Mouse (Mus musculus): Measurements from ENCODE around the gene Srrm3. TPM values are rescaled to one million over a fixed set of nuclear protein-coding genes. Genes with fewer than 3 reads are reported as not detected.

Srrm3 gene
- 0.21 TPM in 1 of 2 replicates, not detected in the other for polyA plus RNA-seq (2014; fragmentation: Nextera tagmentation; extraction: Ambion mirVana)

DNA sequence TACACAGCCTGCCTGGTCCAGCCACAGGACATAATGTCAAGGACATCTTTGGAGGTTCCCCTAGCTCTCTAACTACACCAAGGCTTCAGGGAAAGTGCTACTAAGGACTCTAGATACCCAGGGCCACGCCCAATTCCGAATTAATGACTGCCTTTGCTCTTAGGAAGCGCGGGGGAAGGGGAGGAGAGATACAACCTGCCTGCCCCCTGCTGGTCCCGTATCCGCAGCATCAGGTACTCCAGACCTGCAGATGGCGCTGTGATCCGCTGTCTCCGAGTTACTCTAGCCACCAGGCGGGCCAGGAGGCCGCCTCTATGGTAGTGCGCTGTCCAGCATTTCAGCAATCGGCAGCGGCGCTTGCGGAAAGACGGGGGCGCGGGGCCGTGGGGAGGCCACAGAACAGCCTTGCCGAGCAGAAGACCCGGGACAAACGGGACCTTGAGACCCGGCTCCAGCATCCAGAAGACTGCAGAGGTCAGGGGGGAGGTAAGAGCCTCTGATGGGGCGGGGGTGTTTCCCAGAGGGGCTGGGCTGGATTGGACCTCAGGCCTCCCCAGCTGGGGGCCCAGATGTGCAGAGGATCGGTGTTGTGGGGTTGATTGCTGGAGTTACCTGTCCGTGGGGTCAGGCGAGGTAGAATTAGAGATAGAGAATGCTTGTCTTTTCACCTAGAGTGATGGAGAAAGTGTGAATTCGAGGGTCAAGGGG is at the start of gene Srrm3:
Gene Srrm3 (plus strand): TSS at position 336 of the 708 bp plus-strand sequence.
- H3K27ac ChIP-seq (ENCODE audit: low read depth, low read length): no peak within 1 kb of the TSS
- no peak within 1 kb of the TSS for H3K4me3 ChIP-seq (ENCODE audit: low read depth, low read length)
- WGBS (ENCODE audit: insufficient replicate concordance): 5% methylated on average over 29 of the region's 29 CpGs
- no peaks in the 10 kb centered on the region for H3K4me1 ChIP-seq (ENCODE audit: control insufficient read depth, insufficient read depth, low read length)
- no peak within 1 kb of the TSS for H3K9ac ChIP-seq (ENCODE audit: low read depth, low read length)
- ATAC-seq (replicated peaks; ENCODE audit: insufficient number of reproducible peaks, low FRiP score, low TSS enrichment): no peak
- no peaks in the 10 kb centered on the region for H3K36me3 ChIP-seq (ENCODE audit: control insufficient read depth, insufficient read depth, low read length)
- no peak within 1 kb of the TSS for H3K4me2 ChIP-seq
- H3K9me3 ChIP-seq (replicated peaks; ENCODE audit: control insufficient read depth, low read length): no peaks in the 10 kb centered on the region
- H3K27me3 ChIP-seq (ENCODE audit: control insufficient read depth, insufficient read depth, low read length): no peaks in the 10 kb centered on the region; the same call in 1 of the 2 replicates

DNA sequence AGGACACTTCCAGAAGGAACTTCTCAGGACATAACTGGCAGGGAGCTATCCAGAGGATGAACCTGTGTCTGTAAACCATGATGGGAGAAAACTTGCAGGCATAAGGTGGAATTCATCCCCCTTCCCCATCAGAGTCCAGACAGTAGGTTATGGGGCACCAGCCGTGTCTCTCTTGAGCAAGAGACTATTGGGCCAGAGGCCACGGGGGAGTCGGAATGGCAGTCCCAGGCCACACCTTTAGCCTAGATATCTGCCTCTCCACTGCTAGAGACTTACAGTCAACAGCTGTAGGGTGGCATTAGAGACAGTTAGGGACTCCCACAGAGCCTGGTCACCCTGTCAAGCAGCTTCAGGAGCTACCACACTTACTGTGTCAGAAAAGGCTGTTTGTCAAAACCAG is 44.8 kb upstream of the Srrm3 start:
- H3K4me1 ChIP-seq (ENCODE audit: control insufficient read depth, insufficient read depth, low read length): no peaks in the 10 kb centered on the region
- no peak overlapping the region for H3K9ac ChIP-seq (ENCODE audit: low read depth, low read length)
- no peak overlapping the region for H3K4me3 ChIP-seq (ENCODE audit: low read depth, low read length)
- H3K27me3 ChIP-seq (ENCODE audit: control insufficient read depth, insufficient read depth, low read length): peaks cover 4% of the 10 kb centered on the region; the same call in 1 of the 2 replicates
- H3K36me3 ChIP-seq (ENCODE audit: control insufficient read depth, insufficient read depth, low read length): no peaks in the 10 kb centered on the region
- no peak overlapping the region for H3K4me2 ChIP-seq
- WGBS (ENCODE audit: insufficient replicate concordance): 63% methylated on average over 3 of the region's 3 CpGs
- no peak for ATAC-seq (replicated peaks; ENCODE audit: insufficient number of reproducible peaks, low FRiP score, low TSS enrichment)
- H3K9me3 ChIP-seq (replicated peaks; ENCODE audit: control insufficient read depth, low read length): no peaks in the 10 kb centered on the region
- H3K27ac ChIP-seq (ENCODE audit: low read depth, low read length): no peak overlapping the region

GRCm38 (mm10) chr5:135763526-135763925 is 43.2 kb upstream of the Srrm3 start:
- no peak for ATAC-seq (replicated peaks; ENCODE audit: insufficient number of reproducible peaks, low FRiP score, low TSS enrichment)
- Histone ChIP-seq H3K9me3 (replicated peaks; ENCODE audit: control insufficient read depth, low read length) (no peaks in the 10 kb centered on the region), H3K9ac (ENCODE audit: low read depth, low read length) (no peak overlapping the region), H3K27me3 (ENCODE audit: control insufficient read depth, insufficient read depth, low read length) (peaks cover 4% of the 10 kb centered on the region; the same call in 1 of the 2 replicates), H3K36me3 (ENCODE audit: control insufficient read depth, insufficient read depth, low read length) (no peaks in the 10 kb centered on the region), H3K4me3 (ENCODE audit: low read depth, low read length) (no peak overlapping the region), H3K4me1 (ENCODE audit: control insufficient read depth, insufficient read depth, low read length) (no peaks in the 10 kb centered on the region), H3K4me2 (no peak overlapping the region), H3K27ac (ENCODE audit: low read depth, low read length) (no peak overlapping the region)
- WGBS (ENCODE audit: insufficient replicate concordance): 0% methylated on average over 7 of the region's 7 CpGs

GRCm38 (mm10) chr5:135764971-135765370 is 41.7 kb upstream of the Srrm3 start:
- 64% methylated on average over 3 of the region's 3 CpGs for WGBS (ENCODE audit: insufficient replicate concordance)
- H3K27ac ChIP-seq (ENCODE audit: low read depth, low read length): no peak overlapping the region
- peaks cover 4% of the 10 kb centered on the region; the same call in 1 of the 2 replicates for H3K27me3 ChIP-seq (ENCODE audit: control insufficient read depth, insufficient read depth, low read length)
- H3K4me1 ChIP-seq (ENCODE audit: control insufficient read depth, insufficient read depth, low read length): no peaks in the 10 kb centered on the region
- H3K4me3 ChIP-seq (ENCODE audit: low read depth, low read length): no peak overlapping the region
- H3K9ac ChIP-seq (ENCODE audit: low read depth, low read length): 0 out of 2 replicates have a peak overlapping the region, but pooled peaks have one; percentile 39
- H3K9me3 ChIP-seq (replicated peaks; ENCODE audit: control insufficient read depth, low read length): no peaks in the 10 kb centered on the region
- H3K4me2 ChIP-seq: no peak overlapping the region
- ATAC-seq (replicated peaks; ENCODE audit: insufficient number of reproducible peaks, low FRiP score, low TSS enrichment): no peak
- no peaks in the 10 kb centered on the region for H3K36me3 ChIP-seq (ENCODE audit: control insufficient read depth, insufficient read depth, low read length)

GRCm38 (mm10) chr5:135772519-135772918 is 34.2 kb upstream of the Srrm3 start:
- Histone ChIP-seq H3K9ac (ENCODE audit: low read depth, low read length) (no peak overlapping the region), H3K4me3 (ENCODE audit: low read depth, low read length) (no peak overlapping the region), H3K27ac (ENCODE audit: low read depth, low read length) (no peak overlapping the region), H3K36me3 (ENCODE audit: control insufficient read depth, insufficient read depth, low read length) (no peaks in the 10 kb centered on the region), H3K9me3 (replicated peaks; ENCODE audit: control insufficient read depth, low read length) (no peaks in the 10 kb centered on the region), H3K4me2 (no peak overlapping the region), H3K27me3 (ENCODE audit: control insufficient read depth, insufficient read depth, low read length) (no peaks in the 10 kb centered on the region), H3K4me1 (ENCODE audit: control insufficient read depth, insufficient read depth, low read length) (peaks cover 3% of the 10 kb centered on the region; the same call in 1 of the 2 replicates)
- WGBS (ENCODE audit: insufficient replicate concordance): 49% methylated on average over 3 of the region's 3 CpGs
- no peak for ATAC-seq (replicated peaks; ENCODE audit: insufficient number of reproducible peaks, low FRiP score, low TSS enrichment)

- ATAC-seq (replicated peaks; ENCODE audit: insufficient number of reproducible peaks, low FRiP score, low TSS enrichment): no peak
- H3K27ac ChIP-seq (ENCODE audit: low read depth, low read length): no peak overlapping the region
- H3K4me3 ChIP-seq (ENCODE audit: low read depth, low read length): no peak overlapping the region
- 81% methylated on average over 4 of the region's 4 CpGs for WGBS (ENCODE audit: insufficient replicate concordance)
- no peaks in the 10 kb centered on the region for H3K27me3 ChIP-seq (ENCODE audit: control insufficient read depth, insufficient read depth, low read length)
- no peaks in the 10 kb centered on the region for H3K9me3 ChIP-seq (replicated peaks; ENCODE audit: control insufficient read depth, low read length)
- H3K4me2 ChIP-seq: no peak overlapping the region
- 0 out of 2 replicates have a peak overlapping the region, but pooled peaks have one; percentile 5 for H3K9ac ChIP-seq (ENCODE audit: low read depth, low read length)
- H3K36me3 ChIP-seq (ENCODE audit: control insufficient read depth, insufficient read depth, low read length): peaks cover 3% of the 10 kb centered on the region
- H3K4me1 ChIP-seq (ENCODE audit: control insufficient read depth, insufficient read depth, low read length): peaks cover 20% of the 10 kb centered on the region
Measured at GRCm38 (mm10) chr5:135776546-135776945, 30.1 kb upstream of the Srrm3 start.

DNA sequence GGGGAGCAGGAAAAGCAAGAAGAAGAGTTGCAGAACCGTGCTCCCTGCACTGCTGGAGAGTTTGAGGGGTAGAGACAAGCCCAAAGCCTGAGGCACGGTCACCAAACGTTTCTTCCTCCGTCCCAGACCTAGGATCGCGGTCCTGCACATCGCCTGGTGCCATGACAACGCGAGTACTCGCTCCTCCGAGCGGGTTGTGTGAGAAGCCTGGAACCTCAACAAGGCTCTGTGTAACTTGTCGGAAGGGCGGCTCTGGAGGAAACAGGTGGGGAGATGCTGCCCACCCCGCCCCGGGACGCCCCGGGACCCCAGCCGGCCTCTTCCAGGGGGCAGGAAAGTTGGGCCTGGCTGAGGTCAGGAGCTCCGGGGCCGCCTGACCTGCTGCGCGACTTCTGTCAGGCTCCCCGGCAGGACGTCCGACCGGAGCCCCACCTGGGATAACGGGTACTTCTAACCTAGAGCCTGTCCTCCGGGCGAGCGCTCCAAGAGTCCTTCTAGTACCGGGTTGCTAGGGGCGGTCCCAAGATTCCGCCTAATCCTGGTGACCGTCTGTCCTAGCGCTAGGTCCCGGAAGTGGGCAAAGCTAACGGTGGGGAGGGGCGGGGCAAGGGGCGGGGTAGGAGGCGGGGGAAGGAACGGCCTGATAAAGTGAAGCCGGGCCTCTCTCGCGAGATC is 28.8 kb upstream of the Srrm3 start, which contains the start of gene Styxl1:
Gene Styxl1 (minus strand): TSS at position 590 of the 675 bp plus-strand sequence.
- Histone ChIP-seq H3K27me3 (ENCODE audit: control insufficient read depth, insufficient read depth, low read length) (no peaks in the 10 kb centered on the region), H3K4me1 (ENCODE audit: control insufficient read depth, insufficient read depth, low read length) (peaks cover 20% of the 10 kb centered on the region), H3K9me3 (replicated peaks; ENCODE audit: control insufficient read depth, low read length) (no peaks in the 10 kb centered on the region), H3K36me3 (ENCODE audit: control insufficient read depth, insufficient read depth, low read length) (peaks cover 11% of the 10 kb centered on the region), H3K4me3 (ENCODE audit: low read depth, low read length) (peak within 1 kb of the TSS; percentile 92), H3K9ac (ENCODE audit: low read depth, low read length) (peak within 1 kb of the TSS; percentile 99), H3K4me2 (peak within 1 kb of the TSS; percentile 84), H3K27ac (ENCODE audit: low read depth, low read length) (peak within 1 kb of the TSS; percentile 97)
- under 1% methylated on average over 45 of the region's 45 CpGs for WGBS (ENCODE audit: insufficient replicate concordance)
- ATAC-seq (replicated peaks; ENCODE audit: insufficient number of reproducible peaks, low FRiP score, low TSS enrichment): peak; percentile 91

DNA sequence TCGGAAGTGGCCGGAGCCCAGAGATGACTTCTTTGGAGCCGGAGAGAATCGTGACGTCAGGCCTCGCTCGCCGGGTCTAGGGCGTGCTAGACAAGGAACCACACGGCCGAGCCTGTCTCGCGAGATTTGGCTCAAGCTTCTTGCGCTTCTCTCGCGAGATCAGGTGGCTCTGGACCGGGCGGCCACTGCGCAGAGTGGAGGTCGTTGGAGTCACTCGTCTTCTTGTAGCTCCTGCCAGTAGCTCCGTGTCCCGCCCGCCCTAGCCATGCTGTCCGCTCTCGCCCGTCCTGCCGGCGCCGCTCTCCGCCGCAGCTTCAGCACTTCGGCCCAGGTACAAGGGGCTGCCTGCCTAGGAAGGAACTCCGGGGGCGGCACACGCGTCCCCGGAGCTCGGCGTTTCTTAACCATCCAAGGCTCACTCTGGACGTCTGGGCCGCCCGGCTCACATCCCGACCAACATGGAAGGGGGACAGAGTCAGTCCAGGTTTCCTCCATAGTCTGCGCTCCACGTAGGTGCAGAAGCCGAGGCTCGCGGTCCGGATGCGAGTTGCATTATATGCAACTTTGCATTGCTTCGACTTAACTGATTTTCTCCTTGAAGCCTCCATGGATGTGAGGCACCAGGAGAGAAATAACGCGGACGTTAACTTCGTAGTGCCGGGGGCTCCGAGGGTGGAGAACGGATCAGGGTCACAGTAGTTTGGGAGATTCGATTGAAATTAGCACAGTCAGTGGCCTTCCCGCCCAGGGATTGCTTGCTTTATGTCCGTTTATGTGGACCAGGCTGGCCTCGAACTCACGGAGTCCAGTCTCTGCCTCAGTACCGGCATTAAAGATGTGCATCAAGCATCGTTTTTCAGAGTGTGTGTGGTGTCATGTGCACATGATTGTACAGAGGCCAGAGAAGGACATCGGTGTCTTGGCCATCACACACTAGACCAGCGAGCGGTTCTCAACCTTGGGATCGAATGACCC is 27.9 kb upstream of the Srrm3 start, which contains the start of gene Mdh2:
Gene Mdh2 (plus strand): TSS at position 10 of the 975 bp plus-strand sequence.
- H3K9ac ChIP-seq (ENCODE audit: low read depth, low read length): peak within 1 kb of the TSS; percentile 99
- H3K27ac ChIP-seq (ENCODE audit: low read depth, low read length): peak within 1 kb of the TSS; percentile 97
- ATAC-seq (replicated peaks; ENCODE audit: insufficient number of reproducible peaks, low FRiP score, low TSS enrichment): peak; percentile 97
- WGBS (ENCODE audit: insufficient replicate concordance): under 1% methylated on average over 70 of the region's 70 CpGs
- H3K4me2 ChIP-seq: peak within 1 kb of the TSS; percentile 84
- H3K36me3 ChIP-seq (ENCODE audit: control insufficient read depth, insufficient read depth, low read length): peaks cover 19% of the 10 kb centered on the region
- no peaks in the 10 kb centered on the region for H3K9me3 ChIP-seq (replicated peaks; ENCODE audit: control insufficient read depth, low read length)
- peaks cover 20% of the 10 kb centered on the region for H3K4me1 ChIP-seq (ENCODE audit: control insufficient read depth, insufficient read depth, low read length)
- H3K4me3 ChIP-seq (ENCODE audit: low read depth, low read length): peak within 1 kb of the TSS; percentile 92
- H3K27me3 ChIP-seq (ENCODE audit: control insufficient read depth, insufficient read depth, low read length): no peaks in the 10 kb centered on the region

Data from heart, embryonic 11.5 days (tissue).